Mouse (Mus musculus) layer of hippocampus, adult 9-10 months (tissue): ENCODE data around the gene Carf.

Experiments used
- DNase-seq: peaks from one replicate; pipeline ENCODE4 v3.0.0; 2022; ENCODE audit warnings: low spot score

The Carf gene

GRCm38 (mm10) chr1:60179932-60180783, 82.1 kb downstream of the Carf start, which contains the start of gene Nbeal1:
Gene Nbeal1, plus strand, starts transcription at chr1:60180599.
- DNase-seq: peak; percentile 88

- DNase-seq: no peak
Observed at GRCm38 (mm10) chr1:60180784-60181221, 82.8 kb downstream of the Carf start.

GRCm38 (mm10) chr1:60188454-60188853, 90.4 kb downstream of the Carf start:
- DNase-seq: no peak

GRCm38 (mm10) chr1:60196813-60197212, 98.8 kb downstream of the Carf start:
- no peak for DNase-seq

GRCm38 (mm10) chr1:60199006-60199405, 101.0 kb downstream of the Carf start:
- no peak for DNase-seq
